Mouse (Mus musculus) lung, postnatal 0 days (tissue): ENCODE results near the gene Mpeg1.

Source experiments
- CTCF ChIP-seq: IDR thresholded peaks from 2 replicates; pipeline ENCODE4 v1.5.1; 2016; ENCODE audit warnings: antibody characterized with exemption, mild to moderate bottlenecking
- EP300 ChIP-seq: IDR thresholded peaks from 2 replicates; pipeline ENCODE4 v1.6.1; 2016; ENCODE audit warnings: antibody characterized with exemption, mild to moderate bottlenecking, control low read depth

GRCm38 (mm10) chr19:12465530-12466144 is 5.1 kb downstream of the Mpeg1 start:
- TF ChIP-seq CTCF: no peak
- no peak for TF ChIP-seq EP300
